Mouse (Mus musculus): Measurements from ENCODE around the gene Flt3.

Flt3 gene

GRCm38 (mm10) chr5:147307398-147307785 lies 92.9 kb downstream of the Flt3 start:
- no peak for DNase-seq

GRCm38 (mm10) chr5:147306638-147307397 lies 93.5 kb downstream of the Flt3 start, which contains the start of gene Cdx2:
Cdx2 (minus strand) TSS chr5:147307270.
- no peak for DNase-seq

GRCm38 (mm10) chr5:147305856-147306637 lies 94.2 kb downstream of the Flt3 start:
- no peak for DNase-seq

- DNase-seq = no peak
Measured at GRCm38 (mm10) chr5:147305166-147305565, 95.1 kb downstream of the Flt3 start.

GRCm38 (mm10) chr5:147304276-147305155 lies 95.8 kb downstream of the Flt3 start:
- no peak for DNase-seq

- DNase-seq = no peak
Measured at GRCm38 (mm10) chr5:147302746-147303400, 97.4 kb downstream of the Flt3 start.

GRCm38 (mm10) chr5:147302141-147302540 lies 98.1 kb downstream of the Flt3 start:
- DNase-seq = no peak

GRCm38 (mm10) chr5:147301781-147302070 lies 98.6 kb downstream of the Flt3 start:
- DNase-seq = no peak

GRCm38 (mm10) chr5:147300917-147301780 lies 99.1 kb downstream of the Flt3 start:
- no peak for DNase-seq

- DNase-seq = no peak
Measured at GRCm38 (mm10) chr5:147300001-147300363, 100.3 kb downstream of the Flt3 start.

GRCm38 (mm10) chr5:147299255-147300000 lies 100.9 kb downstream of the Flt3 start:
- DNase-seq = peak; percentile 27

GRCm38 (mm10) chr5:147297249-147297648 lies 103.0 kb downstream of the Flt3 start:
- no peak for DNase-seq

GRCm38 (mm10) chr5:147294121-147294520 lies 106.2 kb downstream of the Flt3 start:
- DNase-seq = peak; percentile 34

GRCm38 (mm10) chr5:147293127-147293910 lies 107.0 kb downstream of the Flt3 start:
- DNase-seq = peak; percentile 67

- DNase-seq = no peak
Measured at GRCm38 (mm10) chr5:147292506-147293120, 107.7 kb downstream of the Flt3 start.

- DNase-seq = no peak
Measured at GRCm38 (mm10) chr5:147291764-147292505, 108.4 kb downstream of the Flt3 start.

- no peak for DNase-seq
Measured at GRCm38 (mm10) chr5:147284365-147284764, 115.9 kb downstream of the Flt3 start.
